Mouse (Mus musculus): ENCODE measurements around the gene Jmjd7. TPM values are rescaled to one million over a fixed set of nuclear protein-coding genes. Genes with fewer than 3 reads are reported as not detected.

Gene Jmjd7
- polyA plus RNA-seq, 1 experiment, result 7.3 TPM

DNA sequence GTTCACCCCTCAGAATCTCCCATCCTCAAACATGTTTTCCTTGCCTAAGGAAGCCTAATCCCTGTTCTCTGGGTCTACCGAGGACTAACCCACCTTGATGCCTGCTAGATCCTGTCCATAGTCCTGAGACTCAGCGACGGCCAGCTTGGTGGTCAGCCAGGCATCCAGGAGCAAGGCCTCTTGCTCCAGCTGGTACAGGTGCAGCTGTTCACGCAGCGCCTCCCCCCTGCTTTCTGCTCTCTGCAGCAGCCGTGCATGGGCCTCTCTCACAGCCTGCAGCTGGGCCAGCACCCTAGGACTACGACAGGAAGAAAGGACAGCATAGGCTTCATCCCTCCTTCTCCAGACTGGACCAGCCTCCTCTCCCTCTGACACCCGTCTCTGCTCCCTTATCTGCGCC lies 20.9 kb downstream of the Jmjd7 start:
- Histone ChIP-seq H3K4me1 (ENCODE audit: control insufficient read depth, insufficient read depth, low read length) (peaks cover 4% of the 10 kb centered on the region), H3K27ac (ENCODE audit: control insufficient read depth, insufficient read depth, low read depth, low read length) (no peak overlapping the region), H3K36me3 (ENCODE audit: control insufficient read depth, insufficient read depth, low read length) (no peaks in the 10 kb centered on the region), H3K4me3 (ENCODE audit: control insufficient read depth, low read depth, low read length) (no peak overlapping the region), H3K27me3 (ENCODE audit: control insufficient read depth, insufficient read depth, low read length) (no peaks in the 10 kb centered on the region)
- TF ChIP-seq POLR2A (IDR thresholded peaks at IDR 0.05; ENCODE audit: control insufficient read depth, low read depth, low read length) (no peak), CTCF (IDR thresholded peaks at IDR 0.05; ENCODE audit: control insufficient read depth, insufficient read depth, insufficient replicate concordance, low read depth, low read length) (no peak)

DNA sequence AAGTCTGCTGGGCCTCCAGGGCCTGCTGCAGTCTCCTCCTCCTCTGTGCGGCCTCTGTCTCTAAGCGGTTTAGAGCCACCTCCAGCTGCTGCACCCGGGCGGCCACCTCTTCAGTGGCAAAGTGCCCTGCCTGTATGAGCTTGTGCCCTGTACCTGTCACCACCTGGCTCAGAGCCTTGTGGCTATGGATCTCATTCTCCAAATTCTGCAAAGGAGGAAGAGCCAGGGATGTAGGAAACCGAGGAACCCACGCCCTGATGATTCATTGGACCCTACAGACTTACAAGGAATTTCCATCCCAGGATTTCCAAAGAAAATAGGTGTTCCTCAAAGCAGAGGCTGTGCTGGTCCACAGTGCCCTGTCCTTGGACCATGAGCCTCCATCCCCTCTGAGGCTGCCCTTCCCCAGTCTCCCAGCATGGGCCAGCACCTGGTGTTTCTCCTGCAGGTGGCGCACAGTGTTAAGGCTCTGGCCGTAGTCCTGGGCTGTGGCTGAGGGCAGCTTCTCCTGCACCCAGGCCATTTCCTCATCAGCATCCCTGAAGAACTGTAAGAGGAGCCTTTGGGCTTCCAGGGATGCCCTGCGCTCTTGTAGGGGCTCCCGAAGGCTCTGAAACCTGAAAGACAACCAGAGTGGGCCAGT lies 22.5 kb downstream of the Jmjd7 start:
- TF ChIP-seq POLR2A (IDR thresholded peaks at IDR 0.05; ENCODE audit: control insufficient read depth, low read depth, low read length), result no peak
- no peak for TF ChIP-seq CTCF (IDR thresholded peaks at IDR 0.05; ENCODE audit: control insufficient read depth, insufficient read depth, insufficient replicate concordance, low read depth, low read length)
- Histone ChIP-seq H3K27ac (ENCODE audit: control insufficient read depth, insufficient read depth, low read depth, low read length) (no peak overlapping the region), H3K36me3 (ENCODE audit: control insufficient read depth, insufficient read depth, low read length) (no peaks in the 10 kb centered on the region), H3K4me3 (ENCODE audit: control insufficient read depth, low read depth, low read length) (no peak overlapping the region), H3K4me1 (ENCODE audit: control insufficient read depth, insufficient read depth, low read length) (peaks cover 8% of the 10 kb centered on the region), H3K27me3 (ENCODE audit: control insufficient read depth, insufficient read depth, low read length) (no peaks in the 10 kb centered on the region)

DNA sequence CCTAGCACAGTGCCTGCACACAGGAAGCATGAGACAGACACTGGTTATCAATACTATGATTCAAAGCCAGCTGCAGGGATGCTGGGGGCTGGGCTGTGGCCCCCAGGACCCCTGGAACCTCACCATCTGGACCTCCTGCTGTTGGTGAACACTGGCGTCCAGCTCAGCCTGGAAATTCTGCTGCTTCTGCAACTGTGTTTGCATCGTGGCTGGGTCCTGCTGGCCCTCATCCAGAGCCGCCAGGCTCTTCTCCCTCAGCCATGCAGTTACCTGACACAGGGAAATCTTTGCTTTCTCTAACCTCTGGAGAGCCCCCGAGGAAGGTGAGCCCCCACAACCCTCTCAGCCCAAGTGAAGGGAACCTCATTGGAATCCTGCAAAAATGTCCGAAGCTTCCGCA lies 24.1 kb downstream of the Jmjd7 start:
- no peaks in the 10 kb centered on the region for H3K27me3 ChIP-seq (ENCODE audit: control insufficient read depth, insufficient read depth, low read length)
- no peaks in the 10 kb centered on the region for H3K36me3 ChIP-seq (ENCODE audit: control insufficient read depth, insufficient read depth, low read length)
- TF ChIP-seq POLR2A (IDR thresholded peaks at IDR 0.05; ENCODE audit: control insufficient read depth, low read depth, low read length), result no peak
- H3K4me3 ChIP-seq (ENCODE audit: control insufficient read depth, low read depth, low read length), result no peak overlapping the region
- peaks cover 8% of the 10 kb centered on the region for H3K4me1 ChIP-seq (ENCODE audit: control insufficient read depth, insufficient read depth, low read length)
- H3K27ac ChIP-seq (ENCODE audit: control insufficient read depth, insufficient read depth, low read depth, low read length), result no peak overlapping the region

DNA sequence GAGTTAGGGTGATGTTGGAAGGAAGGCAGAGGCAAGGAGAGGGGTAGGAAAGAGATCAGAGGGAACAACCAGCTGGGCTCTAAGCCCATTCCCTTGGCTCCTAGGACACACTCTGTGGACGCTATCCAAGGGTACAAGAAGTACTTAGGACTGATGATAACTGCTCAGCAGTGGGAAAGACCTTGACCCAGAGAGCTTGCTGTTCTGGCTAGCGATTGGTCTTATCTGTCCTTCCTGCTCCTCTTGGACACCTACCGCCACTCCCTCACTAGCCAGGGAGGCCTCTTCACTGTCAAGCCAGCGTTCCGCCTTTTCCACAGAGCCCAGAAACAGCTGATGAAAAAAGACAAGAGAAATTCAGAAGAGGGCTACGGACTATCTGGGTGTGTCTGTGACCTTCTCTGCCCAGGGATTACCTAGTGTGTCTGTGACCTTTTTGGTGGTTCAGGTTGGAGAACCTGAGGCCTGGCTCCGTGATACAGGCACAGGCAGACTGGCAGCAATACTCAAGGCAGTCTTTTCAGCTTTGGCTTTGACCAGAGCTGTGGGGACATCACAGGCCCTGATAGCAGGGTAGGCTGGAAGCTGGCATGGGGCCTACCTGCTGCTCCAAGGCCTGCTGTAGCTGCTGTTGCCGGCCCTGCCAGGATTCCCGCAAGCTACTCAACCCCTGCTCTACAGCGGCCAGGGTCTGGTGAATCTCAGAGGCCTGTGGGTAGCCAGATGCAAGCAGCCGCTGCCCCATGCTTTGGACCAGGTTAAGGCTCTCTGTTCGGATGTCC lies 27.7 kb downstream of the Jmjd7 start:
- H3K4me1 ChIP-seq (ENCODE audit: control insufficient read depth, insufficient read depth, low read length), result peaks cover 4% of the 10 kb centered on the region; the same call in 1 of the 2 replicates
- no peak overlapping the region for H3K4me3 ChIP-seq (ENCODE audit: control insufficient read depth, low read depth, low read length)
- H3K27me3 ChIP-seq (ENCODE audit: control insufficient read depth, insufficient read depth, low read length), result no peaks in the 10 kb centered on the region
- no peaks in the 10 kb centered on the region for H3K36me3 ChIP-seq (ENCODE audit: control insufficient read depth, insufficient read depth, low read length)
- no peak for TF ChIP-seq CTCF (IDR thresholded peaks at IDR 0.05; ENCODE audit: control insufficient read depth, insufficient read depth, insufficient replicate concordance, low read depth, low read length)
- no peak; the same call in 1 of the 2 replicates for TF ChIP-seq POLR2A (IDR thresholded peaks at IDR 0.05; ENCODE audit: control insufficient read depth, low read depth, low read length)
- H3K27ac ChIP-seq (ENCODE audit: control insufficient read depth, insufficient read depth, low read depth, low read length), result peak overlapping the region; percentile 81

DNA sequence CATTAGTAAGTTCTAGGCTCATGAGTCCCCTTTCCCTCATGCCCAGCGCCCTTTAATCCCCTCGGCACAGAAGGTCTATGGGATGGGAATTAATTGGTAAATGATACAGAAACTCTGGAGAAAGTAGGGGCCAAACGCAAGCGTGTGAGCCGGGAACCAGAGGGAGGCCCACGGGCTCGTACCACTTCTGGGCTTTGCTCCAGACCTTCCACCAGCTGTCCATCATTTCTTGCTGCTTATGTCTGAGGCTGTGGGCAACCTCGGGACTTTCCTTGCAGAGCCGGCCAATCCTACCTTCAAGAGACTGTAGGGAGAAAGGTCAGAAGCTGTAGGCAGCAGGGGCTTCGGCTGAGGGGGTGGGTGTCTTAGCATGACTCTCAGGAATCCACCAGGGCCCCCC lies 28.6 kb downstream of the Jmjd7 start:
- no peaks in the 10 kb centered on the region for H3K36me3 ChIP-seq (ENCODE audit: control insufficient read depth, insufficient read depth, low read length)
- H3K4me3 ChIP-seq (ENCODE audit: control insufficient read depth, low read depth, low read length), result no peak overlapping the region
- peaks cover 4% of the 10 kb centered on the region; the same call in 1 of the 2 replicates for H3K4me1 ChIP-seq (ENCODE audit: control insufficient read depth, insufficient read depth, low read length)
- H3K27ac ChIP-seq (ENCODE audit: control insufficient read depth, insufficient read depth, low read depth, low read length), result peak overlapping the region; percentile 81
- TF ChIP-seq POLR2A (IDR thresholded peaks at IDR 0.05; ENCODE audit: control insufficient read depth, low read depth, low read length) (no peak), CTCF (IDR thresholded peaks at IDR 0.05; ENCODE audit: control insufficient read depth, insufficient read depth, insufficient replicate concordance, low read depth, low read length) (no peak)
- H3K27me3 ChIP-seq (ENCODE audit: control insufficient read depth, insufficient read depth, low read length), result no peaks in the 10 kb centered on the region

DNA sequence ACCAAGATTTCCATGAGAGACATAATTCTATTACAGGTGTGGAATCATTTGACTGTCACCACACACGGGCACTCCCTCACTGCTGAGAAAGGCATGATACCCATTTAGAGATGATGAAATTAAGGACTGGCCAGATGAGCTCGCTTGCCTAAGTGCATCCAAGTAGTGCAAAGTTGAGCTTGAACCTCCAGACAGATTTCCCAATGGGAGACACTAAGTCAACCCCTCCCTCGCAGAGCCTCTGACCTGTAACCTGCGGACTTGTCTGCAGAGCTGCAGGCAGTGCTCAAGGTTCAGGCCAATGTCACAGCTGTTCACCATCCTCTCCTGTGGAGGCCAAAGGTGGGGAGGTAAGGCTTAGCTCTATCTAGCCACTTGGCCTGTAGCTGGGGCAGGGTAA lies 31.5 kb downstream of the Jmjd7 start:
- H3K27ac ChIP-seq (ENCODE audit: control insufficient read depth, insufficient read depth, low read depth, low read length), result no peak overlapping the region
- H3K4me3 ChIP-seq (ENCODE audit: control insufficient read depth, low read depth, low read length), result no peak overlapping the region
- no peaks in the 10 kb centered on the region for H3K36me3 ChIP-seq (ENCODE audit: control insufficient read depth, insufficient read depth, low read length)
- TF ChIP-seq POLR2A (IDR thresholded peaks at IDR 0.05; ENCODE audit: control insufficient read depth, low read depth, low read length) (no peak), CTCF (IDR thresholded peaks at IDR 0.05; ENCODE audit: control insufficient read depth, insufficient read depth, insufficient replicate concordance, low read depth, low read length) (no peak)
- peaks cover 4% of the 10 kb centered on the region; the same call in 1 of the 2 replicates for H3K4me1 ChIP-seq (ENCODE audit: control insufficient read depth, insufficient read depth, low read length)
- no peaks in the 10 kb centered on the region for H3K27me3 ChIP-seq (ENCODE audit: control insufficient read depth, insufficient read depth, low read length)

DNA sequence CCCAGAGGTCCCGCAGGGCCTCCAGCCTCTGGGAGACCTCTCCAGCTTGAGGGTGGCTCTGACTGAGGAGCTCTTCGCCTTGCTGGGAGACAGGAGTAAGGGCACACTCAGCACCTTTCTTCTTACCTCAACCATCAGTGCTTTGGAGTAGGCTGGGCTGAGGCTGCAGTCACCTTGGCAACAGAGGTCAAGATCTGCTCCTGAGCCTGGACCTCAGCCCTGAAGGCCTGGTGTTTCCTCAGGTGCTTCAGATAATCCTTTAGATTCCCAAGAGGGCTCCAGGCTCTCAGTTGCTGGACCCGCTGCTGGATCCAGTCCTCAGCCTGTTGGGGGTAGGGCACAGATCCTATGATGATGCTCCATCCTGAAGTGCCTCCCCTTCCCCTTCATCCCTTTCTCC lies 32.2 kb downstream of the Jmjd7 start:
- Histone ChIP-seq H3K27me3 (ENCODE audit: control insufficient read depth, insufficient read depth, low read length) (no peaks in the 10 kb centered on the region), H3K4me1 (ENCODE audit: control insufficient read depth, insufficient read depth, low read length) (no peaks in the 10 kb centered on the region), H3K36me3 (ENCODE audit: control insufficient read depth, insufficient read depth, low read length) (no peaks in the 10 kb centered on the region), H3K27ac (ENCODE audit: control insufficient read depth, insufficient read depth, low read depth, low read length) (no peak overlapping the region), H3K4me3 (ENCODE audit: control insufficient read depth, low read depth, low read length) (no peak overlapping the region)
- no peak for TF ChIP-seq CTCF (IDR thresholded peaks at IDR 0.05; ENCODE audit: control insufficient read depth, insufficient read depth, insufficient replicate concordance, low read depth, low read length)
- no peak for TF ChIP-seq POLR2A (IDR thresholded peaks at IDR 0.05; ENCODE audit: control insufficient read depth, low read depth, low read length)
